Mouse (Mus musculus) limb, embryonic 12.5 days (tissue): ENCODE measurements around the gene Krtap1-4. TPM values are rescaled to one million over a fixed set of nuclear protein-coding genes. Genes with fewer than 3 reads are reported as not detected.

ENCODE experiments used
- ATAC-seq: fragments of 200-750 bp; cut with Nextera tagmentation; 2 replicates; pipeline ENCODE4 v1.8.0; 2017; ENCODE audit warnings: low read depth, moderate TSS enrichment; ENCODE audit not compliant: insufficient number of reproducible peaks, insufficient read depth, low FRiP score, low TSS enrichment
- H3K27ac ChIP-seq: fragments of 300-500 bp; sonication (generic); 2 replicates; pipeline ENCODE4 v1.5.1; 2016; ENCODE audit warnings: mild to moderate bottlenecking, moderate library complexity
- H3K27me3 ChIP-seq: fragments of 300-500 bp; sonication (generic); 2 replicates; pipeline ENCODE4 v1.6.1; 2016; ENCODE audit warnings: mild to moderate bottlenecking, moderate library complexity
- H3K36me3 ChIP-seq: fragments of 300-500 bp; sonication (generic); 2 replicates; pipeline ENCODE4 v1.6.1; 2016; ENCODE audit warnings: mild to moderate bottlenecking, moderate library complexity
- H3K4me1 ChIP-seq: fragments of 300-500 bp; sonication (generic); replicated peaks from 2 replicates; pipeline ENCODE4 v1.6.1; 2016
- H3K4me2 ChIP-seq: fragments of 300-500 bp; sonication (generic); 2 replicates; pipeline ENCODE4 v1.6.1; 2016; ENCODE audit warnings: mild to moderate bottlenecking, moderate library complexity
- H3K4me3 ChIP-seq: fragments of 300-500 bp; sonication (generic); replicated peaks from 2 replicates; pipeline ENCODE4 v1.5.1; 2016; ENCODE audit warnings: mild to moderate bottlenecking
- H3K9ac ChIP-seq: fragments of 300-500 bp; sonication (generic); replicated peaks from 2 replicates; pipeline ENCODE4 v1.6.1; 2016; ENCODE audit warnings: mild to moderate bottlenecking, moderate library complexity
- H3K9me3 ChIP-seq: fragments of 300-500 bp; sonication (generic); 2 replicates; pipeline ENCODE4 v1.6.1; 2016; ENCODE audit warnings: mild to moderate bottlenecking, moderate library complexity
- WGBS: fragments of 180-500 bp; shearing (Covaris S2); methylation state at CpG from one replicate; pipeline ENCODE4 v1.1.7; 2016; 5-methylcytosine and 5-hydroxymethylcytosine counted together
- polyA plus RNA-seq: library from polyadenylated mRNA; unstranded; fragments of >200 nt; fragmentation: Nextera tagmentation; extraction: Ambion mirVana; gene quantifications from 2 replicates; pipeline ENCODE4 v1.2.1, GENCODE M21; 2016

The Krtap1-4 gene
- polyA plus RNA-seq, 1 experiment from 2014 or later: not detected

- Histone ChIP-seq H3K4me2 (no peak within 1 kb of the TSS), H3K27me3 (no peaks in the 10 kb centered on the region), H3K4me1 (no peaks in the 10 kb centered on the region), H3K9me3 (no peaks in the 10 kb centered on the region), H3K4me3 (no peak within 1 kb of the TSS), H3K36me3 (no peaks in the 10 kb centered on the region), H3K9ac (no peak within 1 kb of the TSS), H3K27ac (no peak within 1 kb of the TSS)
- ATAC-seq: no peak
- 43% methylated on average over 4 of the region's 4 CpGs for WGBS
Observed at GRCm38 (mm10) chr11:99550765-99551164, 32.7 kb downstream of the Krtap1-4 start, which contains the start of gene Krtap3-3. Gene Krtap3-3 (minus strand): TSS chr11:99550865.

- no peak for ATAC-seq
- H3K9me3 ChIP-seq: no peaks in the 10 kb centered on the region
- no peak overlapping the region for H3K4me2 ChIP-seq
- H3K4me3 ChIP-seq: no peak overlapping the region
- no peaks in the 10 kb centered on the region for H3K27me3 ChIP-seq
- no peaks in the 10 kb centered on the region for H3K36me3 ChIP-seq
- H3K4me1 ChIP-seq: no peaks in the 10 kb centered on the region
- no peak overlapping the region for H3K9ac ChIP-seq
- H3K27ac ChIP-seq: no peak overlapping the region
Observed at GRCm38 (mm10) chr11:99547892-99548291, 35.6 kb downstream of the Krtap1-4 start.

- Histone ChIP-seq H3K4me2 (no peak overlapping the region), H3K4me3 (no peak overlapping the region), H3K4me1 (no peaks in the 10 kb centered on the region), H3K36me3 (no peaks in the 10 kb centered on the region), H3K9ac (no peak overlapping the region), H3K9me3 (no peaks in the 10 kb centered on the region), H3K27ac (no peak overlapping the region), H3K27me3 (no peaks in the 10 kb centered on the region; the same call in 1 of the 2 replicates)
- 85% methylated on average over 9 of the region's 9 CpGs for WGBS
- no peak for ATAC-seq
Observed at GRCm38 (mm10) chr11:99539721-99540120, 43.7 kb downstream of the Krtap1-4 start.

Other genes with a start within 250 kb of the Krtap1-4 start
- gene Krt26, start 245.7 kb downstream of the Krtap1-4 start, polyA plus RNA-seq: not detected in 2 replicates
- not detected in 2 replicates for gene Krt27, start 232.6 kb downstream of the Krtap1-4 start, polyA plus RNA-seq
- gene Krt28, start 208.8 kb downstream of the Krtap1-4 start, polyA plus RNA-seq: 0.13 TPM in 1 of 2 replicates, not detected in the other
- gene Krt10, start 194.3 kb downstream of the Krtap1-4 start, polyA plus RNA-seq: 34.3 and 35.3 TPM in 2 replicates
- gene Krt12, start 161.4 kb downstream of the Krtap1-4 start, polyA plus RNA-seq: not detected in 2 replicates
- gene Krt20, start 145.5 kb downstream of the Krtap1-4 start, polyA plus RNA-seq: 0.18 and 0.42 TPM in 2 replicates
- 0.18 and 0.26 TPM in 2 replicates for gene Krt23, start 90.5 kb downstream of the Krtap1-4 start, polyA plus RNA-seq
- not detected in 2 replicates for gene Krt39, start 62.3 kb downstream of the Krtap1-4 start, polyA plus RNA-seq
- not detected in 2 replicates for gene Krt40, start 40.5 kb downstream of the Krtap1-4 start, polyA plus RNA-seq
- gene Krtap3-3, start 32.8 kb downstream of the Krtap1-4 start, polyA plus RNA-seq: not detected in 2 replicates
- not detected in 2 replicates for gene Krtap3-2, start 26.8 kb downstream of the Krtap1-4 start, polyA plus RNA-seq
- not detected in 2 replicates for gene Gm11939, start 24.2 kb downstream of the Krtap1-4 start, polyA plus RNA-seq
- not detected in 2 replicates for gene Krtap3-1, start 17.0 kb downstream of the Krtap1-4 start, polyA plus RNA-seq
- gene Krtap1-5, start 2.6 kb downstream of the Krtap1-4 start, polyA plus RNA-seq: not detected in 2 replicates
- gene Krtap1-3, start 7.7 kb upstream of the Krtap1-4 start, polyA plus RNA-seq: not detected in 2 replicates
- gene Krtap9-3, start 14.5 kb upstream of the Krtap1-4 start, polyA plus RNA-seq: not detected in 2 replicates
- gene Gm11938, start 19.7 kb upstream of the Krtap1-4 start, polyA plus RNA-seq: not detected in 2 replicates
- not detected in 2 replicates for gene Gm11937, start 26.5 kb upstream of the Krtap1-4 start, polyA plus RNA-seq
- gene Krtap2-4, start 31.2 kb upstream of the Krtap1-4 start, polyA plus RNA-seq: not detected in 2 replicates
- gene Gm11562, start 36.8 kb upstream of the Krtap1-4 start, polyA plus RNA-seq: not detected in 2 replicates
- gene Krtap4-1, start 44.6 kb upstream of the Krtap1-4 start, polyA plus RNA-seq: not detected in 2 replicates
- not detected in 2 replicates for gene Krtap4-2, start 51.4 kb upstream of the Krtap1-4 start, polyA plus RNA-seq
- gene Krtap4-7, start 60.4 kb upstream of the Krtap1-4 start, polyA plus RNA-seq: not detected in 2 replicates
- not detected in 2 replicates for gene Gm11555, start 66.6 kb upstream of the Krtap1-4 start, polyA plus RNA-seq
- not detected in 2 replicates for gene Gm11563, start 75.3 kb upstream of the Krtap1-4 start, polyA plus RNA-seq
- gene Krtap4-6, start 82.3 kb upstream of the Krtap1-4 start, polyA plus RNA-seq: not detected in 2 replicates
- not detected in 2 replicates for gene Gm14190, start 107.1 kb upstream of the Krtap1-4 start, polyA plus RNA-seq
- gene Gm14180, start 150.6 kb upstream of the Krtap1-4 start, polyA plus RNA-seq: not detected in 2 replicates
- not detected in 2 replicates for gene Gm11595, start 189.3 kb upstream of the Krtap1-4 start, polyA plus RNA-seq
- gene Krtap4-8, start 197.1 kb upstream of the Krtap1-4 start, polyA plus RNA-seq: not detected in 2 replicates
- not detected in 2 replicates for gene Krtap4-9, start 201.5 kb upstream of the Krtap1-4 start, polyA plus RNA-seq
- gene Gm11596, start 209.8 kb upstream of the Krtap1-4 start, polyA plus RNA-seq: not detected in 2 replicates
- gene Gm11569, start 215.3 kb upstream of the Krtap1-4 start, polyA plus RNA-seq: not detected in 2 replicates
- not detected in 2 replicates for gene Gm11554, start 220.8 kb upstream of the Krtap1-4 start, polyA plus RNA-seq
- not detected in 2 replicates for gene Krtap4-13, start 226.2 kb upstream of the Krtap1-4 start, polyA plus RNA-seq
- gene Gm11564, start 232.0 kb upstream of the Krtap1-4 start, polyA plus RNA-seq: not detected in 2 replicates